Mouse (Mus musculus) bone marrow macrophage, adult 2 months (primary cell): ENCODE results near the gene Gabbr2.

ENCODE experiments used
- CTCF ChIP-seq: IDR thresholded peaks from 2 replicates; pipeline ENCODE4 v1.5.1; 2012; ENCODE audit warnings: low read depth, mild to moderate bottlenecking, low read length, moderate library complexity
- POLR2A ChIP-seq: IDR thresholded peaks from 2 replicates; pipeline ENCODE4 v1.6.1; 2012; ENCODE audit warnings: mild to moderate bottlenecking, low read depth, low read length, borderline replicate concordance

DNA sequence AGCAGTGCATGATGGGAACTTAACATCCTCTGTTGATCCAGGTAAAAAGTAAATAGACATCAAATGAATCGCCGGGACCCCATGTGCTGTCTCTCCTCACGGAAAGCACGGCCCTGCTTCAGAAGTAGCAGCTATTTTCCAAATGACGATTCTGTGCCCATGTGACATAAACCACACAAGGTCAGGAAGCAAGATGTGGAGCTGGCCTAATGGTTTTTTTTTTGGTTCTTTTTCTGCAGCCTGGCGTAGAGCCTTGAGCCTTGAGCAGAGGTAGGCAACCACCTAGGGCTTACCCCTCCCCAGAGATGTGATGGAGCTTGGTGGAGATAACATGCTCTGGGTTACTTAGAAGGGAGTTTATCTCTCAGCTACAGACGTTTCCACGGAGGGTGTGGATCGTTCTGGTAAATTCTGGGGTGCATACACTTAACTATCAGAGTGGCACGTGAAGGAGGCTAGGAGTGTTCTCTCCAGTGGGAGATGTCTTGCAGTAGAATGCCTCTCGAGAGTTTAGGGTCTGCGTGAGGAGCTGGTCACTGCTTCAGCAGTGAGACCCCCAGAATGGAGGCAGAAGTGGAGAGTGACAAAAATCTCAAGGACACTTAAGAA, 137.7 kb downstream of the Gabbr2 start:
- TF ChIP-seq POLR2A (no peak), CTCF (no peak)
